Mouse (Mus musculus) kidney, postnatal 25 days (tissue): ENCODE measurements around the gene Ei24.

ENCODE experiments used
- DNase-seq, 2 experiments: peaks; one replicate each; pipeline ENCODE4 v3.0.0; 2021; ENCODE audit warnings: mixed read lengths in 2 of 2

The Ei24 gene

GRCm38 (mm10) chr9:36796781-36797555 lies at the start of gene Ei24:
Gene Ei24 (minus strand): TSS chr9:36797393.
- DNase-seq = peak; percentile 95 to 96

- no peak for DNase-seq
These were observed 49.2 kb upstream of the Ei24 start for GRCm38 (mm10) chr9:36846346-36846745.

GRCm38 (mm10) chr9:36833914-36834313 lies 36.7 kb upstream of the Ei24 start:
- no peak for DNase-seq

- no peak for DNase-seq
These were observed 36.1 kb upstream of the Ei24 start for GRCm38 (mm10) chr9:36833043-36833881.

GRCm38 (mm10) chr9:36832529-36832928 lies 35.3 kb upstream of the Ei24 start:
- DNase-seq = peak; percentile 33 to 65

- no peak for DNase-seq
These were observed 34.2 kb upstream of the Ei24 start for GRCm38 (mm10) chr9:36831401-36831800.

GRCm38 (mm10) chr9:36826612-36827363 lies 29.6 kb upstream of the Ei24 start:
- DNase-seq = no peak

- DNase-seq = no peak
These were observed 24.8 kb upstream of the Ei24 start for GRCm38 (mm10) chr9:36822024-36822423.

GRCm38 (mm10) chr9:36821644-36822000 lies 24.4 kb upstream of the Ei24 start, which contains the start of gene Fez1:
Gene Fez1 (plus strand): TSS chr9:36821864.
- no peak for DNase-seq

- DNase-seq = no peak
These were observed 23.9 kb upstream of the Ei24 start for GRCm38 (mm10) chr9:36820969-36821643.

- DNase-seq = no peak
These were observed 21.7 kb upstream of the Ei24 start for GRCm38 (mm10) chr9:36818905-36819304.

- no peak for DNase-seq
These were observed 17.3 kb upstream of the Ei24 start for GRCm38 (mm10) chr9:36814486-36814885.

GRCm38 (mm10) chr9:36808126-36808785 lies 11.1 kb upstream of the Ei24 start:
- DNase-seq = no peak

- peak in 1 of 2 experiments; percentile 14 for DNase-seq
These were observed 8.2 kb upstream of the Ei24 start for GRCm38 (mm10) chr9:36805256-36805975.

GRCm38 (mm10) chr9:36803926-36804325 lies 6.7 kb upstream of the Ei24 start:
- no peak for DNase-seq

- DNase-seq = no peak
These were observed 6.2 kb upstream of the Ei24 start for GRCm38 (mm10) chr9:36803386-36803785.

- no peak for DNase-seq
These were observed 5.8 kb upstream of the Ei24 start for GRCm38 (mm10) chr9:36802951-36803350.

GRCm38 (mm10) chr9:36801961-36802360 lies 4.8 kb upstream of the Ei24 start:
- no peak for DNase-seq

GRCm38 (mm10) chr9:36796224-36796623 lies 969 bp downstream of the Ei24 start:
- no peak for DNase-seq

- DNase-seq = peak in 1 of 2 experiments; percentile 10
These were observed 1.6 kb downstream of the Ei24 start for GRCm38 (mm10) chr9:36795556-36795955.

- no peak for DNase-seq
These were observed 2.7 kb downstream of the Ei24 start for GRCm38 (mm10) chr9:36794487-36794886.
